Mouse (Mus musculus): ENCODE measurements around the gene Aff3. TPM values are rescaled to one million over a fixed set of nuclear protein-coding genes. Genes with fewer than 3 reads are reported as not detected.

Gene Aff3
- polyA plus RNA-seq, 1 experiment from 2014 or later = 13.8 TPM

DNA sequence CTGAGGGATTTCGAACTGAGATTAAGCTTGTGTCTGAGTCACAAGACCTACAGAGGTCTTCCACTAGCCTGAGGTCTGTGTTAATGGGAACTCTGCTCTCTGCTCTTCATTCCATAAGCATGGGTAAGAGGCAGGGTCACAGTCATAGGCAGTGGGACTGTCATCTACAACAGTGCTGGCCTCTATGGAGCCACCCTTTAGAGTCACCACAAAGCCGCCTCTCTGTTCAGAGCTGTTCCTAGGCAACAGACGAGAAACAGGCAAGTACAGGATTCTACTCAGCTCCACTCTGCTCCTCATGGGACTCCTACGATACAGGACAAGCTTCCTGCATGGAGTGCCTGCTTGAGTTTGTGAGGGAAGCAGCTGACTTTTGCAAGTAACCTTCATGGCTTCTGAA lies 371.9 kb downstream of the Aff3 start:
- H3K9me3 ChIP-seq (ENCODE audit: control insufficient read depth, low read length) = no peaks in the 10 kb centered on the region
- no peak for DNase-seq (ENCODE audit: low spot score)
- no peak overlapping the region for H3K4me2 ChIP-seq (ENCODE audit: low read depth, low read length)
- no peaks in the 10 kb centered on the region for H3K27me3 ChIP-seq (replicated peaks; ENCODE audit: control insufficient read depth, insufficient read depth, low read length)
- peak; percentile 67; the same call in 1 of the 2 replicates for ATAC-seq (ENCODE audit: low read depth)
- H3K4me1 ChIP-seq (ENCODE audit: control insufficient read depth, insufficient read depth, low read length) = no peaks in the 10 kb centered on the region
- no peak overlapping the region for H3K9ac ChIP-seq (ENCODE audit: low read depth, low read length)
- 65% methylated on average over 4 of the region's 4 CpGs for WGBS
- H3K27ac ChIP-seq (replicated peaks; ENCODE audit: low read depth, low read length) = no peak overlapping the region
- no peak overlapping the region for H3K4me3 ChIP-seq (ENCODE audit: low read depth, low read length)
- no peaks in the 10 kb centered on the region for H3K36me3 ChIP-seq (ENCODE audit: control insufficient read depth, insufficient read depth, low read length)

DNA sequence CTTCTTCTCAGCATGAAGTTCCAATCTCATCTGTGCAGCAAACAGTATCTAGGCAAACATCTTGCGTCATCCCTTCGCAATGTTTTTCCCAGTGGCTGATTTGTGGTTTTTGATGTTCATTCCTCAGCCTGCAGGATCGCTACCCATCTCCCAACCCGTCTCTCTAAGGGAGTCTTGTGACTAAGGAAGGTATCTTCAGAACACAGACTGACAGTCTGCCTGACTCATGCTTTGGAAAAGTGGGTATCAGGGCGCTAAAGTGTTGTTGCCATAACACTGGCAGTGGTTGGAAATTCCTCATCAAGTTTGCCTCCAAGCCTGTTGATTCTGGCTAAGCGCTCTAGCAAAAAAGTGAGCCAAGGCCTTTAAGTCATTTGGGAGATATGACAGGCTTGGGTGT lies 372.8 kb downstream of the Aff3 start:
- no peak for DNase-seq (ENCODE audit: low spot score)
- Histone ChIP-seq H3K9me3 (ENCODE audit: control insufficient read depth, low read length) (no peaks in the 10 kb centered on the region), H3K4me1 (ENCODE audit: control insufficient read depth, insufficient read depth, low read length) (no peaks in the 10 kb centered on the region), H3K27ac (replicated peaks; ENCODE audit: low read depth, low read length) (no peak overlapping the region), H3K4me2 (ENCODE audit: low read depth, low read length) (no peak overlapping the region), H3K27me3 (replicated peaks; ENCODE audit: control insufficient read depth, insufficient read depth, low read length) (no peaks in the 10 kb centered on the region), H3K36me3 (ENCODE audit: control insufficient read depth, insufficient read depth, low read length) (no peaks in the 10 kb centered on the region), H3K4me3 (ENCODE audit: low read depth, low read length) (no peak overlapping the region), H3K9ac (ENCODE audit: low read depth, low read length) (no peak overlapping the region)
- no peak for ATAC-seq (ENCODE audit: low read depth)
- 85% methylated on average over 6 of the region's 6 CpGs for WGBS

DNA sequence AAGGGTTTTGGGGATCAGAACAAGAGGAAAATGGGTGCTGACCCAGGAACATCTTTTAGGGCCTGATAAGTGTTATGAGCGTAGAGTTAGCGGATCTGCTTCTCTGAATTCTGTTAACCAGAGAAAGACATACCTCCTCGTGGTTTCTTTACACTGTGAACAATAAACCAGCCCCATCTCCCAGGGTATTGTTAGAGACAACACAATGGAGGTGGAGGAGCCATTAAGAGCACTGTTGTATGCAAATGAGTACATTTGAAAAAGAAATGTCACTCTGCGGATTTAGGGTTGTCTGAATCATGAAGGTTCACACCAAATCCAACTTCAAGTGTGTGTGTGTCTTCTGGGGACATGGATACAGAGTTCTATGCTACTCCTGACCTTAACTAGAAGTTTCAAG lies 373.3 kb downstream of the Aff3 start:
- H3K4me3 ChIP-seq (ENCODE audit: low read depth, low read length) = no peak overlapping the region
- no peaks in the 10 kb centered on the region for H3K36me3 ChIP-seq (ENCODE audit: control insufficient read depth, insufficient read depth, low read length)
- H3K9ac ChIP-seq (ENCODE audit: low read depth, low read length) = no peak overlapping the region
- ATAC-seq (ENCODE audit: low read depth) = no peak
- no peaks in the 10 kb centered on the region for H3K27me3 ChIP-seq (replicated peaks; ENCODE audit: control insufficient read depth, insufficient read depth, low read length)
- no peak overlapping the region for H3K27ac ChIP-seq (replicated peaks; ENCODE audit: low read depth, low read length)
- H3K4me1 ChIP-seq (ENCODE audit: control insufficient read depth, insufficient read depth, low read length) = no peaks in the 10 kb centered on the region
- H3K4me2 ChIP-seq (ENCODE audit: low read depth, low read length) = no peak overlapping the region
- no peaks in the 10 kb centered on the region for H3K9me3 ChIP-seq (ENCODE audit: control insufficient read depth, low read length)
- DNase-seq (ENCODE audit: low spot score) = no peak
- WGBS = 84% methylated on average over 4 of the region's 4 CpGs

DNA sequence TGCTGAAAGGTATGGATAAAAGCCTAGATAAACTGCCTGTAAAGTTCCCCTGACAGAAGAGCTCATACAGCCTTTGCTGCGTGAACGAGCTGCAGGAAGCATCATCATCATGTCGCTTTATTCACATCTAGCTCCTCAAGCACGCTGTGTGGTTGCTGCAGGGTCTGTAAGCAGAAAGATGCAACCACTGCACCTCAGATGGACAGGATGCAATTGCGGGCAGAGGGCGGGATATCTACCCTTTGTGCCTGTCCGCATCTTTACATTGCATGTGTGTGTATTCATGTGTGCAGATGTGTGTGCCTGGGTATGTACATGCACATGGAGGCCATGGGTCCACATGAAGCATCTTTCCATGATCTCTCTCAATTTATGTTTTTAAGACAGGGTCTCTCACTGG lies 373.9 kb downstream of the Aff3 start:
- ATAC-seq (ENCODE audit: low read depth) = no peak
- no peak overlapping the region for H3K9ac ChIP-seq (ENCODE audit: low read depth, low read length)
- H3K36me3 ChIP-seq (ENCODE audit: control insufficient read depth, insufficient read depth, low read length) = no peaks in the 10 kb centered on the region
- H3K27me3 ChIP-seq (replicated peaks; ENCODE audit: control insufficient read depth, insufficient read depth, low read length) = no peaks in the 10 kb centered on the region
- H3K4me2 ChIP-seq (ENCODE audit: low read depth, low read length) = no peak overlapping the region
- H3K27ac ChIP-seq (replicated peaks; ENCODE audit: low read depth, low read length) = no peak overlapping the region
- no peaks in the 10 kb centered on the region for H3K4me1 ChIP-seq (ENCODE audit: control insufficient read depth, insufficient read depth, low read length)
- 92% methylated on average over 7 of the region's 7 CpGs for WGBS
- no peak overlapping the region for H3K4me3 ChIP-seq (ENCODE audit: low read depth, low read length)
- H3K9me3 ChIP-seq (ENCODE audit: control insufficient read depth, low read length) = no peaks in the 10 kb centered on the region
- DNase-seq (ENCODE audit: low spot score) = no peak

DNA sequence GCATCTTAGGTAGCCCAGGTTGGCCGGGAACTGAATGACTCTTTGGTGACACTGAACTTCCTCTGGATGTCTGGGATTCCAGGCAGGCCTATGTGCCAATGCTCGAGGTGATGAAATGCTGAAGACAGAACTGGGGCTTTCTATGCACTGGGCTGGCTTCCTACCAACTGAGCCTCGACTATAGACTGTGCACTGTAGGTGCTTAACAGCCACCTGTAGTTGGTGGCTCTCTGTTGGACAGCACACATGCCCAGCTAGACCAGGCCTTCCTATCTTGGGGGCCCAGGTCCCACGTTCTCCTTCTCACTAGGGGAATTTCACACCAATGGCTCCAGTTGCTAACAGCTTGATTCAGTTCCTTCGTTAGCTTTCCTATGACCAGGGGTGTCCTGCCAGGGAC lies 374.9 kb downstream of the Aff3 start:
- no peaks in the 10 kb centered on the region for H3K36me3 ChIP-seq (ENCODE audit: control insufficient read depth, insufficient read depth, low read length)
- no peak overlapping the region for H3K9ac ChIP-seq (ENCODE audit: low read depth, low read length)
- H3K27me3 ChIP-seq (replicated peaks; ENCODE audit: control insufficient read depth, insufficient read depth, low read length) = no peaks in the 10 kb centered on the region
- WGBS = 81% methylated on average over 5 of the region's 5 CpGs
- no peak overlapping the region for H3K4me2 ChIP-seq (ENCODE audit: low read depth, low read length)
- DNase-seq (ENCODE audit: low spot score) = no peak
- H3K27ac ChIP-seq (replicated peaks; ENCODE audit: low read depth, low read length) = no peak overlapping the region
- H3K4me3 ChIP-seq (ENCODE audit: low read depth, low read length) = no peak overlapping the region
- H3K9me3 ChIP-seq (ENCODE audit: control insufficient read depth, low read length) = no peaks in the 10 kb centered on the region
- H3K4me1 ChIP-seq (ENCODE audit: control insufficient read depth, insufficient read depth, low read length) = no peaks in the 10 kb centered on the region
- ATAC-seq (ENCODE audit: low read depth) = no peak

DNA sequence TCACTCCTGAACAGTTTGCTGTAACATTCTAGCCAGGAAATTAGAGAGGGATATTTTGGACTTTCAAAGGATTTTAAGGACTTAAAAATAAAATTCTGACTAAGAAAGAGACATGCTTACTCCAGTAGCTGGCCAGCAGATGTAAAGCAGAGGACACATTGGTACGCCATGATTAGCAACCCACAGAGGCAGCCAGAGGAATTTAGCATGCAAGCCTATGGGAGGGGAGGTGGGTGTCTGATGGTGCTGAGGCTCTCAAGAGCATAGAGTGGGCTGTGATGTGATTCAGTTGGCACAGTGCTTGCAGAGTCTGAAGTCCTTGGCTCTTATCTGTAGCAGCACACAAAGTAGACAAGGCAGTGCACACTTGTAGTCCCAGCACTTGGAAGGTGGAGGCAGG lies 376.0 kb downstream of the Aff3 start:
- Histone ChIP-seq H3K4me1 (ENCODE audit: control insufficient read depth, insufficient read depth, low read length) (no peaks in the 10 kb centered on the region), H3K9me3 (ENCODE audit: control insufficient read depth, low read length) (no peaks in the 10 kb centered on the region), H3K9ac (ENCODE audit: low read depth, low read length) (no peak overlapping the region), H3K27ac (replicated peaks; ENCODE audit: low read depth, low read length) (no peak overlapping the region), H3K27me3 (replicated peaks; ENCODE audit: control insufficient read depth, insufficient read depth, low read length) (no peaks in the 10 kb centered on the region), H3K4me2 (ENCODE audit: low read depth, low read length) (no peak overlapping the region), H3K36me3 (ENCODE audit: control insufficient read depth, insufficient read depth, low read length) (no peaks in the 10 kb centered on the region), H3K4me3 (ENCODE audit: low read depth, low read length) (no peak overlapping the region)
- WGBS = 72% methylated on average over 1 of the region's 1 CpGs
- ATAC-seq (ENCODE audit: low read depth) (no peak), DNase-seq (ENCODE audit: low spot score) (no peak)

DNA sequence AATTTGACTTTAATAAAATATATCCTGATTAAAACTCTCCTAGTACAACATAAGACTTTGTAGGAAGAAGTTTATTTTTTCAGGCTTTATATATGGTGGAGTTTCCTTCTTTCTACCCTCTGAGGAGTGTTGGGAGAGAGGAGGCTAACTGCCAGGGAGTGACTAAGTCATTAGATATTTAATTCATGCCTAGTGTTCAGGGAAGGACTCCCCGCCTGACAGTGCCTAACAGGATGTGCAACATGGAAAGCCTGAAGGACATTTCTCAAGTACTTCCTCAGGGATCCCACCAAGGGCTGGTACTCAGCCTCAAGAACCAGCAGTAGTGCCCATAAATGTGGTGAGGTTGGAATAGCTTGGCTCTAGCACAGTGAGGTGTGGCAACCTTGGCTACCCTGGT lies 378.2 kb downstream of the Aff3 start:
- DNase-seq (ENCODE audit: low spot score) (no peak), ATAC-seq (ENCODE audit: low read depth) (no peak)
- WGBS = 86% methylated on average over 1 of the region's 1 CpGs

DNA sequence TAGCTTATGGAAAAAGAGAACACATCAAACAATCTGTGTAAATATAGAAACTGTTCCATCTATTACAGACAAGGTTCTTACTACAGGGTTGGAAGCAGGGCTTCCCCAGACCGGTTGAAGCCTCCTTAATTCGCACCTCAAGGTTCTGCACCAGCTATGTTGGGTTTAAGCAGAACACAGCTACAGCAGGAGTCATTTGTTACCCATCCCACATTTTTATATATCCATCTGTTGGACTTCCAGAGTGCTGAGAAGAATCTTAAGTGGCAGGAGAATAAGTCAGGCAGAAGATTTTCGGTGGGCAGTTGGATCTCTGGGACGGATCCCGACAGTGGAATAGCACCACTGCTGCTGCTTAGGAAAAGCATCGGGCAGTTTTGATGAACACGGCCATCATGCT lies 384.2 kb downstream of the Aff3 start:
- Histone ChIP-seq H3K9ac (ENCODE audit: low read depth, low read length) (no peak overlapping the region), H3K4me3 (ENCODE audit: low read depth, low read length) (no peak overlapping the region), H3K4me2 (ENCODE audit: low read depth, low read length) (no peak overlapping the region), H3K9me3 (ENCODE audit: control insufficient read depth, low read length) (no peaks in the 10 kb centered on the region), H3K27ac (replicated peaks; ENCODE audit: low read depth, low read length) (no peak overlapping the region), H3K4me1 (ENCODE audit: control insufficient read depth, insufficient read depth, low read length) (no peaks in the 10 kb centered on the region), H3K36me3 (ENCODE audit: control insufficient read depth, insufficient read depth, low read length) (no peaks in the 10 kb centered on the region), H3K27me3 (replicated peaks; ENCODE audit: control insufficient read depth, insufficient read depth, low read length) (no peaks in the 10 kb centered on the region)
- no peak for ATAC-seq (ENCODE audit: low read depth)
- no peak for DNase-seq (ENCODE audit: low spot score)
- WGBS = 94% methylated on average over 7 of the region's 7 CpGs

More for the DNA sequence above, 378.2 kb downstream of the Aff3 start:
- Histone ChIP-seq H3K4me3 (ENCODE audit: low read depth, low read length) (no peak overlapping the region), H3K27ac (replicated peaks; ENCODE audit: low read depth, low read length) (no peak overlapping the region), H3K4me2 (ENCODE audit: low read depth, low read length) (no peak overlapping the region), H3K9me3 (ENCODE audit: control insufficient read depth, low read length) (no peaks in the 10 kb centered on the region), H3K27me3 (replicated peaks; ENCODE audit: control insufficient read depth, insufficient read depth, low read length) (no peaks in the 10 kb centered on the region), H3K9ac (ENCODE audit: low read depth, low read length) (no peak overlapping the region), H3K36me3 (ENCODE audit: control insufficient read depth, insufficient read depth, low read length) (no peaks in the 10 kb centered on the region), H3K4me1 (ENCODE audit: control insufficient read depth, insufficient read depth, low read length) (no peaks in the 10 kb centered on the region)

DNA sequence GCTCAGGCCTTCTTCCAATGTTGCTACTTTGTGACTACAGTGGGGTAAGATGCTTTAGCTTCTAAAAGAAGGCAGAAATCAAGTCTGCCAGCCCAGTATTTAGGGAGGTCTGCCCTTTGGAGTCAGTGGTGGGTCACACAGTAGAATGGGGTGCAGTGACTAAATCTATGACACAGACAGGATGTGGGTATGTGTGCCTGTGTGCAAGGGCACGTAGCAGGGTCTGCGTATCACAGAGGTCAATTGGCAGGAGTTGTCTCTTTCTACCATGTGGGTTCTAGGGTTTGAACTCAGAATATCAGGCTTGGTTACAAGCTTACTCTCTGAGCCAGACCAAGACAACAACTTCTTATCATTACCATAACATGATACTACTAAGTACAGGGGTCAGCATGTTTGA lies 393.4 kb downstream of the Aff3 start:
- Histone ChIP-seq H3K9ac (ENCODE audit: low read depth, low read length) (no peak overlapping the region), H3K9me3 (ENCODE audit: control insufficient read depth, low read length) (no peaks in the 10 kb centered on the region), H3K4me3 (ENCODE audit: low read depth, low read length) (no peak overlapping the region), H3K27me3 (replicated peaks; ENCODE audit: control insufficient read depth, insufficient read depth, low read length) (no peaks in the 10 kb centered on the region), H3K4me2 (ENCODE audit: low read depth, low read length) (no peak overlapping the region), H3K27ac (replicated peaks; ENCODE audit: low read depth, low read length) (no peak overlapping the region), H3K4me1 (ENCODE audit: control insufficient read depth, insufficient read depth, low read length) (peaks cover 7% of the 10 kb centered on the region), H3K36me3 (ENCODE audit: control insufficient read depth, insufficient read depth, low read length) (peaks cover 2% of the 10 kb centered on the region)
- ATAC-seq (ENCODE audit: low read depth) (no peak), DNase-seq (ENCODE audit: low spot score) (no peak)
- WGBS = 79% methylated on average over 2 of the region's 2 CpGs

All from embryonic facial prominence, embryonic 14.5 days (tissue).